Comparison of ENCODE assay signal across 8 mouse cellular contexts in genomic region chr15:89428821-89429351, GRCm38 (mm10). TPM values are rescaled to one million over a fixed set of nuclear protein-coding genes. Genes with fewer than 3 reads are reported as not detected.
DNase-seq lines count a peak whose midpoint lies in the region; ATAC-seq and TF ChIP-seq lines count a peak whose summit lies in the region.

No protein-coding gene starts in this region.

- no peaks in the 10 kb centered on the region for H3K9me3 ChIP-seq in lung, postnatal 0 days (ENCODE audit: low read length)
- H3K9me3 ChIP-seq in embryonic facial prominence, embryonic 14.5 days (ENCODE audit: control insufficient read depth, low read length): no peaks in the 10 kb centered on the region
- no peaks in the 10 kb centered on the region for H3K9me3 ChIP-seq in limb, embryonic 10.5 days (replicated peaks)

- peak overlapping the region; percentile 98; the same call in 1 of the 2 replicates for H3K27ac ChIP-seq in lung, postnatal 0 days (ENCODE audit: low read length)
- H3K27ac ChIP-seq in embryonic facial prominence, embryonic 14.5 days (replicated peaks; ENCODE audit: low read depth, low read length): peak overlapping the region; percentile 95; the same call in 1 of the 2 replicates
- H3K27ac ChIP-seq in limb, embryonic 10.5 days: peak overlapping the region; percentile 94
- H3K27ac ChIP-seq in olfactory bulb, adult 2 months (ENCODE audit: insufficient read depth, low read depth, low read length): no peak overlapping the region

- no peak for TF ChIP-seq POLR2A in olfactory bulb, adult 2 months (IDR thresholded peaks at IDR 0.05; ENCODE audit: insufficient read depth, low read depth, low read length)

- peaks cover 6% of the 10 kb centered on the region; the same call in 1 of the 2 replicates for H3K4me1 ChIP-seq in lung, postnatal 0 days (ENCODE audit: insufficient read depth, low read depth, low read length)
- peaks cover 13% of the 10 kb centered on the region for H3K4me1 ChIP-seq in embryonic facial prominence, embryonic 14.5 days (ENCODE audit: control insufficient read depth, insufficient read depth, low read length)
- peaks cover 32% of the 10 kb centered on the region for H3K4me1 ChIP-seq in limb, embryonic 10.5 days
- H3K4me1 ChIP-seq in olfactory bulb, adult 2 months (ENCODE audit: control insufficient read depth, insufficient read depth, low read length): no peaks in the 10 kb centered on the region

- peak overlapping the region; percentile 98 for H3K4me2 ChIP-seq in lung, postnatal 0 days (replicated peaks; ENCODE audit: low read depth, low read length)
- H3K4me2 ChIP-seq in embryonic facial prominence, embryonic 14.5 days (ENCODE audit: low read depth, low read length): peak overlapping the region; percentile 80

- no peak for TF ChIP-seq EP300 in lung, postnatal 0 days (IDR thresholded peaks at IDR 0.05)

- H3K9ac ChIP-seq in lung, postnatal 0 days (replicated peaks; ENCODE audit: low read depth): peak overlapping the region; percentile 95
- peak overlapping the region; percentile 80 for H3K9ac ChIP-seq in embryonic facial prominence, embryonic 14.5 days (ENCODE audit: low read depth, low read length)

- 0 out of 2 replicates have a peak, but pooled peaks cover 3% of the 10 kb centered on the region for H3K36me3 ChIP-seq in lung, postnatal 0 days (ENCODE audit: insufficient read depth, low read length)
- peaks cover 27% of the 10 kb centered on the region for H3K36me3 ChIP-seq in embryonic facial prominence, embryonic 14.5 days (ENCODE audit: control insufficient read depth, insufficient read depth, low read length)
- peaks cover 25% of the 10 kb centered on the region for H3K36me3 ChIP-seq in limb, embryonic 10.5 days

- TF ChIP-seq CTCF in lung, postnatal 0 days (IDR thresholded peaks at IDR 0.05): no peak
- no peak for TF ChIP-seq CTCF in olfactory bulb, adult 2 months (IDR thresholded peaks at IDR 0.05; ENCODE audit: insufficient read depth, low read depth, low read length)

- no peaks in the 10 kb centered on the region for H3K27me3 ChIP-seq in lung, postnatal 0 days (replicated peaks; ENCODE audit: insufficient read depth, low read length)
- H3K27me3 ChIP-seq in embryonic facial prominence, embryonic 14.5 days (replicated peaks; ENCODE audit: control insufficient read depth, insufficient read depth, low read length): no peaks in the 10 kb centered on the region
- H3K27me3 ChIP-seq in limb, embryonic 10.5 days (ENCODE audit: low read depth, poor library complexity, severe bottlenecking): no peaks in the 10 kb centered on the region

- DNase-seq in lung, postnatal 0 days (ENCODE audit: low spot score): no peak
- DNase-seq in lung, postnatal 14 days: no peak
- no peak for DNase-seq in embryonic facial prominence, embryonic 14.5 days (ENCODE audit: low spot score)
- no peak for DNase-seq in limb, embryonic 10.5 days (ENCODE audit: low spot score)
- DNase-seq in spleen, postnatal 10 days (ENCODE audit: low spot score in 2 of 2): no peak
- DNase-seq in urinary bladder, postnatal 25 days (ENCODE audit: low spot score): no peak
- no peak for DNase-seq in layer of hippocampus, adult 18-20 months (ENCODE audit: low spot score in 2 of 2)

- 7% methylated on average over 21 of the region's 22 CpGs for WGBS in lung, postnatal 0 days
- 5% methylated on average over 16 of the region's 22 CpGs for WGBS in embryonic facial prominence, embryonic 14.5 days
- WGBS in limb, embryonic 10.5 days: 6% methylated on average over 22 of the region's 22 CpGs
- WGBS in olfactory bulb, adult 2 months: 5% methylated on average over 22 of the region's 22 CpGs

- peak; percentile 10 for ATAC-seq in lung, postnatal 0 days
- no peak for ATAC-seq in embryonic facial prominence, embryonic 14.5 days (ENCODE audit: low read depth)

- peak overlapping the region; percentile 86 for H3K4me3 ChIP-seq in lung, postnatal 0 days (ENCODE audit: low read depth, low read length)
- H3K4me3 ChIP-seq in embryonic facial prominence, embryonic 14.5 days (ENCODE audit: low read depth, low read length): peak overlapping the region; percentile 70
- H3K4me3 ChIP-seq in limb, embryonic 10.5 days: peak overlapping the region; percentile 88
- H3K4me3 ChIP-seq in olfactory bulb, adult 2 months (ENCODE audit: insufficient read depth, low read depth, low read length): peak overlapping the region; percentile 87

RNA-seq across cellular contexts. Expression of gene C730034F03Rik, which starts 0.5 kb away (rescaled TPM):
- 2.2 and 3.0 TPM in 2 replicates for polyA plus RNA-seq in lung, postnatal 0 days (2015; fragmentation: Nextera tagmentation; extraction: Ambion mirVana)
- polyA plus RNA-seq in embryonic facial prominence, embryonic 14.5 days (2014; fragmentation: Nextera tagmentation; extraction: Ambion mirVana): 1.1 and 2.3 TPM in 2 replicates
- 3.0 and 4.5 TPM in 2 replicates for polyA plus RNA-seq in limb, embryonic 10.5 days (2016; fragmentation: Nextera tagmentation; extraction: Ambion mirVana)
- polyA plus RNA-seq in olfactory bulb, adult 2 months (2012; ENCODE audit: insufficient read depth, insufficient read length, low replicate concordance, missing spikeins): not detected in 2 replicates
- total RNA-seq in layer of hippocampus, adult 18-20 months (2021): 1 to 10 TPM; 2.2 to 3.4 TPM

RNA-seq across cellular contexts. Expression of gene Gm44502, which starts 0.6 kb away (rescaled TPM):
- not detected in 2 replicates for polyA plus RNA-seq in lung, postnatal 0 days (2015; fragmentation: Nextera tagmentation; extraction: Ambion mirVana)
- polyA plus RNA-seq in embryonic facial prominence, embryonic 14.5 days (2014; fragmentation: Nextera tagmentation; extraction: Ambion mirVana): not detected in 2 replicates
- polyA plus RNA-seq in limb, embryonic 10.5 days (2016; fragmentation: Nextera tagmentation; extraction: Ambion mirVana): not detected in 2 replicates
- polyA plus RNA-seq in olfactory bulb, adult 2 months (2012; ENCODE audit: insufficient read depth, insufficient read length, low replicate concordance, missing spikeins): not detected in 2 replicates
- total RNA-seq in layer of hippocampus, adult 18-20 months (2021): under 1 TPM in 1 of 2 experiments, not detected in 1; 0.42 TPM

RNA-seq across cellular contexts. Expression of gene Chkb, which starts 0.8 kb away (rescaled TPM):
- 64.9 and 71.2 TPM in 2 replicates for polyA plus RNA-seq in lung, postnatal 0 days (2015; fragmentation: Nextera tagmentation; extraction: Ambion mirVana)
- 44.7 and 48.1 TPM in 2 replicates for polyA plus RNA-seq in embryonic facial prominence, embryonic 14.5 days (2014; fragmentation: Nextera tagmentation; extraction: Ambion mirVana)
- polyA plus RNA-seq in limb, embryonic 10.5 days (2016; fragmentation: Nextera tagmentation; extraction: Ambion mirVana): 38.6 and 41.9 TPM in 2 replicates
- polyA plus RNA-seq in olfactory bulb, adult 2 months (2012; ENCODE audit: insufficient read depth, insufficient read length, low replicate concordance, missing spikeins): not detected in 2 replicates
- 10 to 100 TPM; 40.5 to 41.1 TPM for total RNA-seq in layer of hippocampus, adult 18-20 months (2021)

RNA-seq across cellular contexts. Expression of gene Cpt1b, which starts 3.2 kb away (rescaled TPM):
- 3.3 and 4.3 TPM in 2 replicates for polyA plus RNA-seq in lung, postnatal 0 days (2015; fragmentation: Nextera tagmentation; extraction: Ambion mirVana)
- polyA plus RNA-seq in embryonic facial prominence, embryonic 14.5 days (2014; fragmentation: Nextera tagmentation; extraction: Ambion mirVana): 3.9 and 7.7 TPM in 2 replicates
- polyA plus RNA-seq in limb, embryonic 10.5 days (2016; fragmentation: Nextera tagmentation; extraction: Ambion mirVana): 1.0 and 1.1 TPM in 2 replicates
- not detected in 2 replicates for polyA plus RNA-seq in olfactory bulb, adult 2 months (2012; ENCODE audit: insufficient read depth, insufficient read length, low replicate concordance, missing spikeins)
- 1 to 10 TPM; 1.2 to 2.2 TPM for total RNA-seq in layer of hippocampus, adult 18-20 months (2021)

RNA-seq across cellular contexts. Expression of gene Syce3, which starts 18.6 kb away (rescaled TPM):
- polyA plus RNA-seq in lung, postnatal 0 days (2015; fragmentation: Nextera tagmentation; extraction: Ambion mirVana): not detected in 2 replicates
- not detected in 2 replicates for polyA plus RNA-seq in embryonic facial prominence, embryonic 14.5 days (2014; fragmentation: Nextera tagmentation; extraction: Ambion mirVana)
- not detected in 2 replicates for polyA plus RNA-seq in limb, embryonic 10.5 days (2016; fragmentation: Nextera tagmentation; extraction: Ambion mirVana)
- polyA plus RNA-seq in olfactory bulb, adult 2 months (2012; ENCODE audit: insufficient read depth, insufficient read length, low replicate concordance, missing spikeins): not detected in 2 replicates
- total RNA-seq in layer of hippocampus, adult 18-20 months (2021): not detected
